Mouse (Mus musculus): Measurements from ENCODE around the gene Guca1a.

DNA sequence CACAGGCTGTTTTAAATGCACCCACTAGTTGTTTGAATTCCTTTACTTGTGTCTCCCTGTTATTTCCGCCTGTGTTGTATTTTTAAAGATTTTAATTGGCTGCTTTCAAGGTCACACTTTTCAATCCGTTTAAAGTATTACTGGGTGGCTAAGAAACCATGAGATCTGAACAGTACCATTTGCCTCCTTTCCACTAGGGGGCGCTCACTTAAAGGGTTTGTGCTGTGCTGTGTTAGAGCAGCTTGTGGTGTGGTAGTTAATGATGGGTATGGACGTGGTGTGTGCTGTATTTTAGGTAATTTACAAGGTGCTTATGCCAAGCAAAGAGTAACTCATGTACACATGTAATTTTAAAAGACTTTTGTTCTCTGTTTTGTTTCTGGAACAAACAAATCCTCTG is 28.9 kb downstream of the Guca1a start:
- TF ChIP-seq CTCF (IDR thresholded peaks at IDR 0.05; ENCODE audit: extremely low read depth, insufficient read length, insufficient replicate concordance, low read depth, low read length) (no peak), POLR2A (IDR thresholded peaks at IDR 0.05; ENCODE audit: low read depth, low read length) (no peak)

Measured in small intestine, adult 2 months (tissue).